Mouse (Mus musculus): ENCODE results near the gene Rbm38.

Rbm38 gene

GRCm38 (mm10) chr2:173017940-173018339, 2.4 kb upstream of the Rbm38 start:
- no peak for DNase-seq

GRCm38 (mm10) chr2:173018618-173019017, 1.7 kb upstream of the Rbm38 start:
- no peak for DNase-seq

- no peak for DNase-seq
These were observed 976 bp upstream of the Rbm38 start for GRCm38 (mm10) chr2:173019322-173019721.

- DNase-seq, result peak; percentile 85
These were observed 508 bp upstream of the Rbm38 start for GRCm38 (mm10) chr2:173019790-173020189.

- peak; percentile 96 for DNase-seq
These were observed 1.3 kb downstream of the Rbm38 start for GRCm38 (mm10) chr2:173021633-173022055.

- DNase-seq, result no peak
These were observed 1.9 kb downstream of the Rbm38 start for GRCm38 (mm10) chr2:173022056-173022681.

- DNase-seq, result no peak
These were observed 2.5 kb downstream of the Rbm38 start for GRCm38 (mm10) chr2:173022813-173023212.

GRCm38 (mm10) chr2:173023371-173023851, 3.1 kb downstream of the Rbm38 start:
- no peak for DNase-seq

- DNase-seq, result no peak
These were observed 3.7 kb downstream of the Rbm38 start for GRCm38 (mm10) chr2:173023966-173024365.

- no peak for DNase-seq
These were observed 4.1 kb downstream of the Rbm38 start for GRCm38 (mm10) chr2:173024392-173024791.

GRCm38 (mm10) chr2:173024938-173025337, 4.6 kb downstream of the Rbm38 start:
- DNase-seq, result no peak

GRCm38 (mm10) chr2:173026286-173026685, 6.0 kb downstream of the Rbm38 start:
- no peak for DNase-seq

- no peak for DNase-seq
These were observed 6.4 kb downstream of the Rbm38 start for GRCm38 (mm10) chr2:173026688-173027131.

- DNase-seq, result no peak
These were observed 7.0 kb downstream of the Rbm38 start for GRCm38 (mm10) chr2:173027169-173027823.

- no peak for DNase-seq
These were observed 7.7 kb downstream of the Rbm38 start for GRCm38 (mm10) chr2:173027824-173028495.

GRCm38 (mm10) chr2:173028508-173029031, 8.3 kb downstream of the Rbm38 start:
- DNase-seq, result no peak

GRCm38 (mm10) chr2:173030591-173031338, 10.5 kb downstream of the Rbm38 start:
- no peak for DNase-seq

GRCm38 (mm10) chr2:173033531-173033930, 13.2 kb downstream of the Rbm38 start:
- DNase-seq, result no peak

GRCm38 (mm10) chr2:173034998-173035397, 14.7 kb downstream of the Rbm38 start:
- DNase-seq, result no peak

- no peak for DNase-seq
These were observed 15.4 kb downstream of the Rbm38 start for GRCm38 (mm10) chr2:173035653-173036052.

GRCm38 (mm10) chr2:173036055-173036454, 15.8 kb downstream of the Rbm38 start:
- no peak for DNase-seq

- DNase-seq, result no peak
These were observed 16.3 kb downstream of the Rbm38 start for GRCm38 (mm10) chr2:173036611-173037010.

GRCm38 (mm10) chr2:173037347-173037746, 17.0 kb downstream of the Rbm38 start:
- no peak for DNase-seq

All from right cerebral cortex, postnatal 14 days (tissue).